Mouse (Mus musculus) retina, adult 2 months (tissue): ENCODE data around the gene Olfr1368.
A peak's percentile ranks its signal among the peaks of the same experiment; 100 is the strongest.

ENCODE experiments used
- DNase-seq: peaks from one replicate; pipeline ENCODE4 v3.0.0-alpha.2; 2012; ENCODE audit warnings: low read depth, low spot score

Olfr1368 gene

DNA sequence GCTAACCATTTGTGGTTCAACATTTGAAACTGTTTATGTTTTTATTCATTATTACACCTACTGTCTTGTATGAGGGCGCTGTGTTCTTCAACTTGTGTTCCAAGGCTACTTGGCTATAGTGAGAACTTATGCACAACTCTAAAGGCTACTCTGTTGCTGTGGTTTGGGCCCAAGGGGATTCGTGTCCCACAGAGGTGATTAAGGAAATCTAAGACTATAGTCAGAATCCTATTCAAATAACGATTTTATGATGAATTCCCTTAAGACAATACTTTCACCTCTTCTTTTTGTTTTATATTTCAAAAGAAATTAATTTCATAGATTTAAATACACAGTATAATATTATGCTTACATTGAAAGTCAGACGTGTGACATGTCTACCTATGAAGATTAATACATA, at the start of gene Olfr1368:
Olfr1368 (minus strand) TSS at position 101 of the 400 bp plus-strand sequence.
- DNase-seq: no peak

DNA sequence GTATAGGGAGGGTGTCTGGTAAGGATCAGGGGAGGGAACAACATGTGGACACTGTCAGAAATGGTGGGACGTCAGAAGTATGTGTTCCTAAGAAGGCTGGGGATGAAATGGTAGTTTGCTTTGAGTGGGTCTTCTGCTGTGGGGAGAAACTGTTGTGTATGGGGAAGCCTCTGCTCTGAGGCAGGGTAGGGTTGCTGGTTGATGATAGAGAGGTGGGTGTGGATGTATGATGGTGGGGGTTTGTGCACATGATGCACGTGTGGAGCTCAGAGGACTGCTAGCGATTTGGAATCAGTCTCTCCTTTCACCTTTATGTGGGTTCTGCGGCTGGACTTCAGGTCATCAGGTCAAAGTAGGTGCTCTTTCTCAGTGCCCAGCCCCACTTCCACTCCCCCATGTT, 39.9 kb upstream of the Olfr1368 start:
- no peak for DNase-seq

DNA sequence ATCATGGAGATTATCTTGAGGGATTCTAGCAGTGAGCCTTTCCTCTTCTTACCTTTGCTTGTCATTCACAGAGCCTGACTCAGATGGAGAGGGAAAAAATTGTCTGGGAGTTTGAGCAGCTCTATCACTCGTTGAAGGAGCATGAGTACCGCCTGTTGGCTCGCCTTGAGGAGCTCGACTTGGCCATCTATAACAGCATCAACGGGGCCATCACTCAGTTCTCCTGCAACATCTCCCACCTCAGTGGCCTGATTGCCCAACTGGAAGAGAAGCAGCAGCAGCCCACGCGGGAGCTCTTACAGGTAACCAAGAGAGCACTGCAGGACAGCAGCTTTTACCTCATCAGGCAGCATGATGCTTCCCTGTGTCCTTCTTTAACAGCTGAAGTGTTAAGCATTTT, 38.0 kb upstream of the Olfr1368 start:
- DNase-seq: no peak

DNA sequence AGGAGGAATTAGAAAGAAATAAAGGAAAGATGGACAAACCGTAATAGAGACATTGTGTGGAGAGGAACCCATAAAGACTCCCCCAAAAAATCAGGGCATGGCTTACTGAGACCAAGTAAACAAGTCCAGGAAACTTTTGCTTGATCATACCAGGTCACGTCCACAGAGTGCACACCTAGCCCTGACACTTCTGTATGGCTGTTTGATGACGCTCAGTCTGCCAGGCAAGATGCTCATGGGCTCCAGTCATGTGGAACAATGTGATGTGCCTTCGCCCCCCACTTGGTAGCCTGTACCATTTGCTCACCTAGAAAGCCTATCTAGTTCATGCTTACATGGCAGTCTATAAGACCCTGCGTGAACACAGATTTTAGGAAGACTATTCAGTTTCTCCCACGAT, 37.4 kb upstream of the Olfr1368 start:
- DNase-seq: no peak

DNA sequence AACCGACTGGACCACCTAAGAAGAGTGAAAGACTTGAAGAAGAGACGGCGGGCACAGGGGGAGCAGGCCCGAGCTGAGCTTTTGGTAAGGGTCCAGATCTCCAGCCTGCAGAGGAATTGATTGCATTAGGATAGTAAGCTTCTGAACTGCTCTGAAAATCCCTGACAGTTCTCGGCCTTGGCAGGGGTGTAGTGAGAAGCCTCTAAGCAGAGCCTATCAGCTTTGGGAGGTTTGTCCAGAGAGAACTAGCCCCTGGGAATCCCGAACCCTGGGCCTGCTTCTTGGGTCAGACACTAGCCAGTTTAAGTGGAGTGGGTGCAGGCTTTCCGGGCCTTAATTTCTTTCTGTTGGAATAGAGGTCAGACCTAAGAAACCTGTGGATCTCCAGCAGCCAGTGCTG, 36.3 kb upstream of the Olfr1368 start:
- no peak for DNase-seq

DNA sequence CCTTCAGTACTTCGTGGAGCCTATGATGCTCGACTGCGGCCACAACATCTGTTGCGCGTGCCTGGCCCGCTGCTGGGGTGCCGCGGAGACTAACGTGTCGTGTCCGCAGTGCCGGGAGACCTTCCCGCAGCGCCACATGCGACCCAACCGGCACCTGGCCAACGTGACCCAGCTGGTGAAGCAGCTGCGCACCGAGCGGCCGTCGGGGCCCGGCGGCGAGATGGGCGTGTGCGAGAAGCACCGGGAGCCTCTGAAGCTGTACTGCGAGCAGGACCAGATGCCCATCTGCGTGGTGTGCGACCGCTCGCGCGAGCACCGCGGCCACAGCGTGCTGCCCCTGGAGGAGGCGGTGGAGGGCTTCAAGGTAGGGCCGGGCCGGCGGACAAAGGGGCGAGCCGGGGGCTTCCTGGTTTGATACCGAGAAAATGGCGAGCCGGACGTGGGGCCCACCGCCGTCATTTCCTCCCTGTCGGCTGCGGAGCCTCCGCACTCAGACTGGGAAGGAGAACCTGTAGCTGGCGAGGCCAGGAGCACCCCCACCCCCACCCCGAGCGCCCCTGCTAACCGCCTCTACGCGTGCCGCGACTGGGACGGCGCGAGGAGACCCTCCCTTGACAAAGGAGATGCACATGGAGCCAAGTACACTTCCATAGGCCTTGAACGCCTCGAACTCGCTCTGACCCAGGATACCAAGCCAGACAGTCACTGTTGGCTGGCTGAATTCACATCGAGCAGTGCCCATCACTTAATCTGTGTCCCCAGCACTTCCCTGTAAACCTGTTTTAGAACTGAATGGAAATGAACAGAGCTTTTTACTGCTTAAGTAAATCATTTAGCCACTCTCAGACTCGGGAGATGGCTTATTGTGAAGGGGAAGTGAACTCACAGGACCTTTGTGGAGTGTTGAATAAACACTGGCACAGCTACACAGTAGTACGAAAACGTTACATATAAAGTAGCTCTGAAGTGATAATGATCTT, 35.2 kb upstream of the Olfr1368 start:
- no peak for DNase-seq

DNA sequence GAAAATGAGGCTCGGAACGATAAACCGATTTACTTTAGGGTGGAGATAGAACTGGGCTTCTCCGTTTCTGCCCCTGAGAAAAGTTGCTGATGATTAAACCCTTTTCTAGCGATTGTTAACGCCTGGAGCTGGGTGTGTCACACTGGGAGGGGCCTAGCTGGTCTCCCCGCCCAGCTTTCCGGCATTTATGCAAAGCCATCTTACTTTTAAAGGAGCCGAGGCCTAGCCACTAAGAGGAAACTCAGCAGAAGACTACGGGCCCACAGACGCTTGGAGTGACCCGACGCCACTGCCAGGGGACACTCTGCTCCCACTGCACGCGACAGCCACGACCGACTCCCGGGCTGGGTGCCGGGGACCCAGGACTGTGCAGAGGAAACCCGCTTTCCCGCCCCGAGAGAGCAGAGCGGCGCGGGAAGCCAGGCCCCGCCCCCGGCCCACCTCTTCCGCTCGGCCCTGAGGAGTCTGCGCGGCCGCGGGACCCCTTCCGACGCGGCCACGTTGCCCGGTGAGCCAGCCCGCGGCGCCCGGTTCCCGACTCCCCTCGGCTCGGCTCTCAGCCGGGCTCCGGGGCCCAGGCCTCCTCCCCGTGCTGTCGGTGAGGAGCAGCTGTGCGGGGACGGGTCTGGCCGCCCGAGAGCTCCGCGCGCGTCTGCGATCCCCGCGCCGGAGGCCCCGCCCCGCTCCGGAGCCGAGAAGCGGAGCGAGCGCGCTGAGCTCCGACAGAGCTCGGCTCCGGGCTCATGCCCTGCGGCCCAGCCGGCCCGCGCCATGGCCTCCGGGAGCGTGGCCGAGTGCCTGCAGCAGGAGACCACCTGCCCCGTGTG, 34.3 kb upstream of the Olfr1368 start:
- no peak for DNase-seq

DNA sequence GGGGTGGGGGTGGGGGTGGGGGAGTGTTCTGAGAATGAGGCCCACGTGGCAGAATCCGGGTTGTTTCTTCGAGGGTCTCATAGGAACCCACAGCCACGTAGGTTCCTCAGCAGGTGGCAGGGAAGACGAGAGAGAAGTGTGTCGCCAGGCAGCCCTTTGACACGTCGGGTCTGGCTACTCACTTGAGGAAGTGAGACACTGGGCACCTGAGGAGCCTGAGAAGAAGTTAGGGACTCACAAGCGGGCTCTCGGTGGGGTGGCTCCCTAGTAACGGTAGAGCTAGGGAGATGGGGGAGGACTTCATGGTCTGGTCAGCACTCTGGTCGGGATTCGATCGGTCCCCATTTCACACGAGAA, 33.7 kb upstream of the Olfr1368 start, which contains the start of gene Trim27:
Trim27 (plus strand) TSS at position 79 of the 357 bp plus-strand sequence.
- DNase-seq: no peak

DNA sequence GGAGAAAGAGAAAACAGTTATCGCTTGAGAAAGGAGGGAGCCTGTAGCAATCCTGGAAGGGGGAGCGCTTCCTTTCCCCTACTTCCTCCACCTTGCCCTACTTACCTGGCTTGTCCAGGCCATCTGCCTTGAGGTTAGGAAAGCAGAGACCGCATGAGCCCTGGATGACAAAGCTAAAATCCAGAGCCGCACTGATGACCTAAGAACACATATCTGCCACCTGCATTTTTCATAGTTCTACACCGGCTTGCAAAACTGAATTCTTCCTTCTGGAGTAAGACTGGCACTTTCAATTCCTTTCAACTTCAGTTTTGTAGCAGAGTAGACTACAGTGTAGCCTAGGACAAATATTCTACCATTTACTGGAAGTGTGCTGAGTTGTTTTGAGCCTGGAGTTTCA, 32.7 kb upstream of the Olfr1368 start:
- DNase-seq: no peak

DNA sequence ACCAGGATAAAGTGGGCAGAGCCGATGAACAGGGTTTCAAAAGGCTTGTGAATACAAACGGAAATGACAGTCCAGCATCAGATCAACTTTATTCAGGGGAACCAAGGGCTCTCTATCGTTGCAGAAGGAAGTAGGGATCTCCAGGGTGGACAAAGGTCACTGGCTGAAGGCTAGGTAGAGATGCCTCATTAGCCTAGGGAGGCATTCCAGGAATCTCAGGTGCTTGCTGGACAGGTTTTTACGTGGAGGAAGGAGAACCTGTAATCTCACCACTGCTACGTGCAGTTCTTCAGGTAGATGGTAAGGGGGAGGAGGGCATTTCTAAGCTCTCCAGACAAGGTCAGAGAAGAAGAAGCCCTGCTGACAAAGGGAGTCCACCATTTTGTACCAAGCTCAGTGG, 32.0 kb upstream of the Olfr1368 start:
- no peak for DNase-seq

DNA sequence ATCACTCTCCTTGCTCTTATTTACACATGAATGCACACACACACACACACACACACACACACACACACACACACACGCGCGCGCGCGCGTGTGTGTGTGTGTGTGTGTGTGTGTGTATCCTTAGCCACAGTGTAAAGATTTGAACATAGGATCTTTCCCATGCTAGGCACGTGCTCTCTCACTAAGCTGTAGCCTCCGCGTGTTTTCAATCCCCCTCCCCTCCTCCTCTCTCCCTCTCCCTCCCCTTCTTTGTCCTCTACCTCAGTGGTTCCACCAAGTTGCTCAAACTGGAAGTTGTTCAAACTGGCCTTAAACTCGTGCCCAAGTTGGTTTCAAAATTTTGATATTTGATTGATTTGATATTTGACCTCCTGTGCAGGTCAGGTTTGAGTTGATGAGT, 31.1 kb upstream of the Olfr1368 start:
- no peak for DNase-seq

DNA sequence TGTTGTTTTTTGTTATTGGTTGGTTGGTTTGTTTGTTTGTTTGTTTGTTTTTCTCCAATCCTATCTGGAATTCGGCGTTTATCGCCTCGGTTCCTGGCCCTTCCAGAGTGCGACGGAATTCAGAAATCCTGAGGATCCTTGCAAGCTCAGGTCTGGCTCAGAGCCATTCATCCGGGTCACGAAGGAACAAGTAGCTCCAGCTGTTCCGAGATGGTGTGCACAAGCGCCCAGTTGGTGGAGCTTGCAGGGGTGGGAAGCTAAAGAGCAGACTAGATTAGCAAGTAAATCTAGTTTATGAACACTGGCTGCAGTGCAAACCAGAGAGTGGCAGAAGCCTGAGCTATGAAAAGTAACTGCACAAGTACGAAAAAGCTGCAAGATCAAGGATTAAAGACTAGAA, 27.4 kb upstream of the Olfr1368 start:
- DNase-seq: no peak

DNA sequence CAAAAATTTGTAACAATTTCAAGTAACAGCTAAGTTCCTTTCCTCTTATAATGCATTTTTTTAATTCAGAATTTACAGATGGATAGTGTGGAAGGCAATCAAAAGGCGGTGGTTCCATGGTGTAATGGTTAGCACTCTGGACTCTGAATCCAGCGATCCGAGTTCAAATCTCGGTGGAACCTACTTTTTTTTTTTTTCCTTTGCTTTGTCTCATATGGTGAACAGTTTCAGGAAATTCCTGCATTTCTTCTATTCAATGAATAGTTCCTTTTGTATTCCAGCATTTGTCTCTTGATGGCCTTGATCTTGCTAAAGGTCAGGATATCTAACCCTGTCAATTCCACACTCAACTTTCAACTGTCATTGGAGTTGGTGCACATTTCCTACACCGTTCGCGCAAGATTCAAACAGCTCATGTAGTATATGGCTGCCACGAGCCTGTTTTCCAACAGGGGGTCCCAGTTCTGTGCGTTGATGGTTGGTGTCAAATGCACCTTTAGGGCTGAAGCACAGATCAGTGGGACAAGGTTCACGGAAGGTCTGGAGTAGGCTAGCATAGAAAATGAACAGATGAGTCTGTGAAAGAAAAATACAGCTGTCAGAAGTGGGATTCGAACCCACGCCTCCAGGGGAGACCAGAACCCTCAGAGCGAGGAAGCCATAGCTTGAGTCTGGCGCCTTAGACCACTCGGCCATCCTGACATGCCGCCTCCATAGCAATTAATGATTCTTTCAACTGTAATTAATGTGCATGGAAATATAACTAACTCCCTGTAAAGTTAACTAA, 26.8 kb upstream of the Olfr1368 start:
- no peak for DNase-seq

DNA sequence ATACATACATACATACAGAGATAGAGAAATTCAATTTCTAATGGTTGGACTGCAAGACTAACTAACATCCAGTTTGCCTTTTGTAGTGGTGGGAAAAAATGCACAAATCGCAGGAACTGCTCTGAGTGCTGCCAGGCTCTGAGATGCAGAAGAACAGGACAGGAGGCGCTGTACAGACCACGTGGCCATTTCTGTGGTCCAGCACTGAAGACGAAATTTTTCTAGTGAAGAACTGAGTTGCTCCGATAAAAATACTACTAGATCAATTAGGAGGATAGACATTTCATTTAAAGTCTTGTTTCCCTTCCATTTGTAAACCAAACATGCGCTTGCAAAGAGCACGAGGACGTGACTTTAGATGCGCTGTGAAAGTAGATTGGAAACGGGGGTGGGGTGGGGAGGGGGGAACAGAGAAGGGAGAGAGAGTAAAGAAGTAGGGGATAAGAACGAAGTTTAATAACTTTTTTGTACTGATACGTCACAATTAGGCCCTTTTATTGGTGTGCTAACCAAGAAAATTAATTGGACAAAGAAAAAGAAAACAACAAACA, 26.0 kb upstream of the Olfr1368 start:
- no peak for DNase-seq

DNA sequence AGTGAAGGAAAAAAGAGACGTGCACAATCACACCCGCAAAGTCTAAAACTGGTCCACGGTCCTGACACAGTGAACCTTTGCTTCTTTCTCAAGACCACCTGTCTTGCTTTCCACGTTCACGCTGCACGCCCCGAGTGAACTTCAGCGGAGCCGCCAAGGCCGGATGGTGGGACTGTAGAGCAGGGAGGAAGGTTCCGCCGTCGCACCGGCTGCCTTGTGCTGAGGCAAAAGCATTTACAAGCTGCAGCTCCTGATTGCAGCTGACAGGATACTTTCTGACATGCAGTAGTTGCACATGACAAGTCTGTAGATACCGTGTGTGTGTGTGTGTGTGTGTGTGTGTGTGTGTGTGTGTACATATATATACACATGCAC, 25.5 kb upstream of the Olfr1368 start:
- DNase-seq: no peak

DNA sequence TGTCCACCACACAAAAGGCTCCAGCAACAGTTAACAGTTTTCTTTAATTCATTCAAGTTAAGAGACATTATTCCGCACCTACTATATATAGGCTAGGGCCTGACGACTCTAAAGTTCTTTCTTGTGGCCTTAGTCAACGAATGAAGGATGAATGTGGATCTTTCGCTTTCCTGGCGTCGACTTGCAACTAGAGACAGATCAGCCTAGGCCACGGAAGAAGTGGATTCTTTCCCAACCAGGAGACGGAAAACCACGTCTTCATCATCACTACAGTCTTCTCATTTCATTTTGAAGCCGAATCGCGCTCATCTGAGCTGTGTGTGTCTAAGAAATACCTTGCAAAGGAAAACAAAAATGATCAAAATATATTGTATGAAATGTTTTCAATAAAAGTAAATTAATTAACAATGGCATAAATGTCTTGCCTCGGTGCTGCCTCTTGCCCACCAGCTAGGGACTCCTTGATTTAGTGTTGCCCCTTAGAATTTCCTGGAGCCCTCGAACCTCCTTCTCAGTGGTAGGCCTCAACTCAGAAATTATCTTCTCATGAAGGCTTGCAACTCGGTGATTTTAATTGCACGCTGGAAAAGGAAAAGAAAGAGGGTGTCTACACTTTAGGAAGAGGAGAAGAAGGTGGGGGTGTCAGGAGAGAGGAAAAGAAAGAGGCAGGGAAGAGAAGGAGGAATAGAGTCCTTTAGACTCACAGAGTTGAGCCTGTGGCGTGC, 24.9 kb upstream of the Olfr1368 start:
- DNase-seq: no peak

DNA sequence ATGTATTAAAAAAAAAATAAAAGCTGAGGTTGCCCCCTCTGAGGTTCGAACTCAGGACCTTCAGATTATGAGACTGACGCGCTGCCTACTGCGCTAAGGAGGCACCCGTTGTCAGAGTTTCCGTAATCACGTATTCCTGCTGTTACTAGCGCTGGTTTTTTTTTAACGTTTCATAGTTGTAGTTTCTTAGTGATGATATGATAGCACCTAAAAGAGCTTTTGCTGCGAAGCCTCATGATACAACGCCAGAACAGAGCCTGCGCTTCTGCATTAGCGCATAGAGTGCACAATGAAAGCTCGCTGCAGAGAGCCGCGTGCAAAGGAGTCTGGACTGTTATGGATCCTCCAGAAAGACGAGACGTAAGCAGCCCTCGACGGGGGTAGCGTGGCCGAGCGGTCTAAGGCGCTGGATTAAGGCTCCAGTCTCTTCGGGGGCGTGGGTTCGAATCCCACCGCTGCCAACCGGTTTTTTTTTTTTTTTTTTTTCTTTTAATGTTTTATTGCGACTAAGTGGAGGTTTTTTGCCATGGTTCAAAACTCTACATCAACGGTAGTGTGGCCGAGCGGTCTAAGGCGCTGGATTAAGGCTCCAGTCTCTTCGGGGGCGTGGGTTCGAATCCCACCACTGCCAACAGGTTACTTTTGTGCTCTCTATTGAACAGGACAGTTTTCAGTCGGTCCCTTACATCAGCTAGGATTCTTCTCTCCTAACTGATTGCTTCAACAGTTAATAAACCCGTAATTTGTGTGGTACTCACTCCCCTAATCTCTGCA, 24.2 kb upstream of the Olfr1368 start:
- peak; percentile 77 for DNase-seq

DNA sequence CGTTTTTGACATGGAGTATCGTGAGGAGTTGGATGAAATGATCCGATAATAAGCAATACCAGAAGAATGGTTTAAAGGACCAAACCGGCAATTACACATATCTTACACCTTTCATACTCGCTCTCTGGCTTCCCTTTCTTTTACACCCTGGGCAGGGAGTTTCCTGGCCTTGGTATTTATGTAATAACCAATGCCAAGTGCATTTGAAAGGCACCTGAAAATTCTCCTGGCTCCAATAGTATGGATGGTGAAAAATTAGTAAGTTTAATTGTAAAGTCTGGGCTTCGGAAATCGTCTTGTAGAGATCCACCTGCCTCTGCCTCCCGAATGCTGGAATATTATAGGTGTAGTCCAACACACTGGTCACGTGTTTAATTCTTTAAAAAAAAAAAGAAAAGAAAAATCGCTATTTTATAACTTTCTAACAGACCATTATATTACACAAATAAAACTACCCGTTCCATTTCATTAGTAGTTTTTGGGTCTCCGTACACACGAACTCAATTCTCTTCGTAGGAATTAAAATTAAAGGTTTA, 23.5 kb upstream of the Olfr1368 start:
- DNase-seq: no peak

DNA sequence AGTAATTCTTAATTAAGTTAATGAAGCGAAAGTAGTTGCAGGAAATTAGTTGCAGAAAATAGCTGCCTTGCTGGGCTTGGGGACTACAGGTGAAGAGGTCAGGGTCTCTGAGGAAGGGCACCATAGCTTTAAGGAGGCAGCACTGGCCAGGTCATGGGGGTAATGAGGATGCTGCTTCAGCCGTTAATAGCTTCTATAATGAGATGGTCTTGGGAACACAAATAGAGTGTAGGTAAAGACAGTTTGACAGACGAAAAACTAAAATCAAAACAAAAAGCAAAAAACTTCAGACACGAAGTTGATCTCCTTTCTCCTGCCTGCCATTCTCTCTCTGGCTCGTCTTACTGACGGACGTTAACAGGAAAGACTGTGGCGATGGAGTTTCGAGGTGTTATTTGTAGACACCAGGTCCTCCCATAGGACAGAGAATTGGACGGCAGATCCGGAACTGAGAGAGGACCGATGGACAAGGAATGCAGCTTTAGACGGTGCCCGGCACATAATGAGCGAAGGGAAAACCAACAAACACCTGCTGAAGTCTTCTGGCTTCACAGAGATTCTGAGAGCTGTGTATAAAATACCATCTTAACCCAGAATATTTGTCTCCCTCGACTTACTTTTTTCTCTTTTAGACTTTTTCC, 22.8 kb upstream of the Olfr1368 start:
- no peak for DNase-seq
